Mouse (Mus musculus) forebrain, embryonic 16.5 days (tissue): Measurements from ENCODE around the gene Rapgefl1. TPM values are rescaled to one million over a fixed set of nuclear protein-coding genes. Genes with fewer than 3 reads are reported as not detected.
A peak's percentile ranks its signal among the peaks of the same experiment; 100 is the strongest.

Experiments used
- ATAC-seq: fragments of 200-750 bp; cut with Nextera tagmentation; 2 replicates; pipeline ENCODE4 v1.8.0; 2017; ENCODE audit warnings: mild to moderate bottlenecking, moderate library complexity
- H3K27ac ChIP-seq: fragments of 300-500 bp; sonication (generic); 2 replicates; pipeline ENCODE4 v1.5.1; 2014; ENCODE audit warnings: low read length, control low read depth
- H3K27me3 ChIP-seq: fragments of 300-500 bp; sonication (generic); replicated peaks from 2 replicates; pipeline ENCODE4 v1.6.1; 2014; ENCODE audit warnings: low read length; ENCODE audit not compliant: control insufficient read depth, insufficient read depth
- H3K36me3 ChIP-seq: fragments of 300-500 bp; sonication (generic); 2 replicates; pipeline ENCODE4 v1.6.1; 2014; ENCODE audit not compliant: control insufficient read depth, insufficient read depth
- H3K4me1 ChIP-seq: fragments of 300-500 bp; sonication (generic); replicated peaks from 2 replicates; pipeline ENCODE4 v1.6.1; 2014; ENCODE audit warnings: low read length; ENCODE audit not compliant: control insufficient read depth, insufficient read depth
- H3K4me2 ChIP-seq: fragments of 300-500 bp; sonication (generic); 2 replicates; pipeline ENCODE4 v1.6.1; 2014; ENCODE audit warnings: mild to moderate bottlenecking, low read length, control low read depth
- H3K4me3 ChIP-seq: fragments of 300-500 bp; sonication (generic); replicated peaks from 2 replicates; pipeline ENCODE4 v1.5.1; 2014; ENCODE audit warnings: mild to moderate bottlenecking, low read length, control low read depth
- H3K9ac ChIP-seq: fragments of 300-500 bp; sonication (generic); replicated peaks from 2 replicates; pipeline ENCODE4 v1.6.1; 2014; ENCODE audit warnings: low read depth, low read length, control low read depth
- H3K9me3 ChIP-seq: fragments of 300-500 bp; sonication (generic); 2 replicates; pipeline ENCODE4 v1.6.1; 2016; ENCODE audit warnings: low read length; ENCODE audit not compliant: control insufficient read depth
- WGBS: fragments of 180-500 bp; shearing (Covaris S2); extraction: QIAGEN DNeasy Blood & Tissue Kit; methylation state at CpG from one replicate; pipeline ENCODE4 v1.1.7; 2014; 5-methylcytosine and 5-hydroxymethylcytosine counted together
- polyA plus RNA-seq: library from polyadenylated mRNA; unstranded; fragments of >200 nt; fragmentation: Nextera tagmentation; extraction: Ambion mirVana; gene quantifications from 2 replicates; pipeline ENCODE4 v1.2.1, GENCODE M21; 2015

Rapgefl1 gene
- polyA plus RNA-seq, 1 experiment from 2014 or later = 7.3 TPM

DNA sequence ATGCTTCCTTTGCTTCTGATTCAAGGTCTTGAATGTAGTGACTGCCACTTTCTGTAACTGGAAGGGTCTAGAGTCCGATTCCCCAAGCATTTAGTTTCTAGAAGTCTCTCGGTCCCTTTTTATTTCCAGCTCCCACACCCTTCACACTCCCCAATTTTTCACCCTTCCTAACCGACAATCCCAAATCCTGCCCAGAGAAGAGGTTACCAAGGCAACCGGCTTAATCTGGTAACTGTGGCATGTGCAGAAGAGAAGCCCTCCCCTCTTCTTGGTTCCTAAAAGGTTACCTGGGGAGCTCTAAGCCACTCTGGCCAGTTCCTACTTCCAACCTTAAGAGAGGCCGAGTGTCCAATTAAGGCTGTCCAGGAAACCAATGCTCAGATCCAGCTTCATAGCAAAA, 1.3 kb upstream of the Rapgefl1 start:
- Histone ChIP-seq H3K27me3 (no peaks in the 10 kb centered on the region), H3K27ac (no peak overlapping the region), H3K9ac (no peak overlapping the region), H3K4me1 (peaks cover 20% of the 10 kb centered on the region), H3K4me2 (no peak overlapping the region), H3K9me3 (no peaks in the 10 kb centered on the region), H3K4me3 (no peak overlapping the region), H3K36me3 (peaks cover 16% of the 10 kb centered on the region)
- no peak for ATAC-seq
- 28% methylated on average over 5 of the region's 5 CpGs for WGBS

DNA sequence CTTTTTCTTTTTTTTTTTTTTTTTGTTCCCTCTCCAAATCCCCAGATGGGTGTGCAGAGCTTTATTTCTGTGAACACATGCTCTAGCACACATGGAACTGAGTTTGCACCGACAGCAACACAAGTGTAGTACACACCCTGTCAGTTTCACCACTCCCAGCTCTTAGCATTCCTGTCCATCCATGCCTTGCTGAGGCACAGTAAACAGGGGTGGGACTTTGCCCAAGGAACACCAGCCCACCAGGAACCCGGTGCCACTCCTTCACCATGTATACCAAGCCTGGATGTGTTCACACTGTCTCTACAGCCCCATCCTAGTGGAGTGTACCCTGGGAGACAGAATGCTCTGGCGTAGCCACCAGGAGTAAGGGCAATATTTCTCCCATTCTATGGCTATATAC, 860 bp upstream of the Rapgefl1 start:
- no peak overlapping the region for H3K27ac ChIP-seq
- no peaks in the 10 kb centered on the region for H3K27me3 ChIP-seq
- peak; percentile 22; the same call in 1 of the 2 replicates for ATAC-seq
- no peak overlapping the region for H3K4me3 ChIP-seq
- peaks cover 16% of the 10 kb centered on the region for H3K36me3 ChIP-seq
- no peaks in the 10 kb centered on the region for H3K9me3 ChIP-seq
- no peak overlapping the region for H3K9ac ChIP-seq
- 53% methylated on average over 3 of the region's 3 CpGs for WGBS
- H3K4me2 ChIP-seq = no peak overlapping the region
- peaks cover 20% of the 10 kb centered on the region for H3K4me1 ChIP-seq

DNA sequence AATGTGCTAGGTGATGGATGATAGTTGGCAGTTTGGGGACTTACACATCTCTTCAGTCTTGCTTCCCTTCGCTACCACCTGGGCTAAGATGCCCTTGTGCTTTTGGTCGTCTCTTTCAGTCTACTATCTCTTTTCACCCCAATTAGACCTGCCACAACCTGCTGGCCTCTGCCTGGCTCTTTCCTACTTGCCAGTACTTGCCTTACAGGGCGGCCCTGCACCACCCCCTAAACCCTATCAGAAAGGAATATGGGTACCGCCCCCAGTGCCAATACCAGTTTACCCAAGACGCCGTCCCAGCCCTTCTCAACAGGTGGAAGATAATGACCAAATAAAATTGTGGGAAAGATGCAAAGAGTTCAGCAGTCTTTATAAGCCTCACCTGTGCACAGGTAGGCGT, 457 bp upstream of the Rapgefl1 start:
- no peaks in the 10 kb centered on the region for H3K27me3 ChIP-seq
- no peaks in the 10 kb centered on the region for H3K9me3 ChIP-seq
- H3K4me3 ChIP-seq = peak overlapping the region; percentile 63
- 29% methylated on average over 7 of the region's 7 CpGs for WGBS
- H3K9ac ChIP-seq = no peak overlapping the region; the same call in 1 of the 2 replicates
- ATAC-seq = 0 out of 2 replicates have a peak, but pooled peaks have one; percentile 8
- H3K27ac ChIP-seq = no peak overlapping the region
- H3K4me2 ChIP-seq = peak overlapping the region; percentile 97
- peaks cover 15% of the 10 kb centered on the region for H3K36me3 ChIP-seq
- H3K4me1 ChIP-seq = peaks cover 20% of the 10 kb centered on the region

DNA sequence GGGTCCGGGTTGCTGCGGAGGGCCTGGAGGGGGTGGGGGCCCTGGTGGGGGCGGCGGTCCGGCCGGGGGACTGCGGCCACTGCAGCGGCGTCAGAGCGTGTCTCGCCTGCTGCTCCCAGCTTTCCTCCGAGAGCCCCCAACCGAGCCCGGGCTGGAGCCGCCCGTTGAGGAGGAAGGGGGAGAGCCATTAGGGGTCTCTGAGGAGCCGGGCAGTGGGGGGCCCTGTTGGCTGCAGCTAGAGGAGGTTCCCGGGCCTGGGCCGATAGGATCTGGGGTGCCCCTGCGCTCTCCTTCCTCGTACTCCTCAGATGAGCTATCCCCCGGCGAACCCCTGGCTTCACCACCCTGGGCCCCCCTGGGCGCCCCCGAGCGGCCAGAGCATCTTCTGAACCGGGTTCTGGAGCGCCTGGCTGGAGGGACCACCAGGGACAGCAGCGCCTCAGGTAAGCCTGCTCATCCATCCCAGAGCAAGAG, 683 bp downstream of the Rapgefl1 start:
- peak; percentile 28; the same call in 1 of the 2 replicates for ATAC-seq
- H3K9ac ChIP-seq = peak overlapping the region; percentile 77
- H3K9me3 ChIP-seq = no peaks in the 10 kb centered on the region
- peak overlapping the region; percentile 63 for H3K4me3 ChIP-seq
- no peak overlapping the region for H3K27ac ChIP-seq
- under 1% methylated on average over 27 of the region's 29 CpGs for WGBS
- peaks cover 4% of the 10 kb centered on the region for H3K36me3 ChIP-seq
- no peaks in the 10 kb centered on the region for H3K27me3 ChIP-seq
- peak overlapping the region; percentile 97 for H3K4me2 ChIP-seq
- peaks cover 20% of the 10 kb centered on the region for H3K4me1 ChIP-seq

GRCm38 (mm10) chr11:98837917-98838316, 1.3 kb downstream of the Rapgefl1 start:
- Histone ChIP-seq H3K36me3 (peaks cover 2% of the 10 kb centered on the region), H3K27ac (no peak overlapping the region), H3K27me3 (no peaks in the 10 kb centered on the region), H3K9ac (no peak overlapping the region), H3K4me2 (peak overlapping the region; percentile 97), H3K4me3 (peak overlapping the region; percentile 63), H3K9me3 (no peaks in the 10 kb centered on the region), H3K4me1 (peaks cover 20% of the 10 kb centered on the region)
- WGBS = 49% methylated on average over 11 of the region's 11 CpGs
- no peak for ATAC-seq

- Histone ChIP-seq H3K27me3 (no peaks in the 10 kb centered on the region), H3K9me3 (no peaks in the 10 kb centered on the region), H3K4me3 (no peak overlapping the region), H3K27ac (no peak overlapping the region), H3K36me3 (0 out of 2 replicates have a peak, but pooled peaks cover 1% of the 10 kb centered on the region), H3K4me2 (peak overlapping the region; percentile 97), H3K9ac (no peak overlapping the region), H3K4me1 (peaks cover 20% of the 10 kb centered on the region)
- 64% methylated on average over 9 of the region's 9 CpGs for WGBS
- no peak for ATAC-seq
Measured at GRCm38 (mm10) chr11:98838512-98838911, 1.9 kb downstream of the Rapgefl1 start.

DNA sequence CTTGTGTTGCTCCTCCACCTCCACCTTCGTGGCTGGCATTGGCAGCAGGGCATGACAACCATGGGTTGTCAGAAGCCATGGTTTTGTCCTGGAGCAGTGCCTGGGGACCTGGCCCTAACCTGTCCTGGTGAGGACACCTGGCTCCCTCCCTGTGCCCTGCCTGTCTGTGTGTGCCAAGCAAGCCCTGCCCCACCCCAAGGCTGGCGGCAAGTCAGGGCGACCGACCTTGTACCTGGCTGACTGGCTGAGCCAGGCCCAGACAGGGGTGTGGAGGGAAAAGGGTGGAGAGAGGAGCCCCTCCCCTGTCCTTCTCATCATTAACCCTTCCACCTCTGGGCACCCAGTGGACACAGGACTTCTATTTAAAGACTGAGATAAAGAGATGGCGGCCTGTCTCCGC, 2.8 kb downstream of the Rapgefl1 start:
- no peak for ATAC-seq
- Histone ChIP-seq H3K27ac (no peak overlapping the region), H3K4me3 (no peak overlapping the region), H3K9ac (no peak overlapping the region; the same call in 1 of the 2 replicates), H3K4me1 (peaks cover 20% of the 10 kb centered on the region), H3K4me2 (no peak overlapping the region), H3K27me3 (no peaks in the 10 kb centered on the region), H3K9me3 (no peaks in the 10 kb centered on the region), H3K36me3 (no peaks in the 10 kb centered on the region)
- 51% methylated on average over 6 of the region's 6 CpGs for whole genome bisulfite sequencing

DNA sequence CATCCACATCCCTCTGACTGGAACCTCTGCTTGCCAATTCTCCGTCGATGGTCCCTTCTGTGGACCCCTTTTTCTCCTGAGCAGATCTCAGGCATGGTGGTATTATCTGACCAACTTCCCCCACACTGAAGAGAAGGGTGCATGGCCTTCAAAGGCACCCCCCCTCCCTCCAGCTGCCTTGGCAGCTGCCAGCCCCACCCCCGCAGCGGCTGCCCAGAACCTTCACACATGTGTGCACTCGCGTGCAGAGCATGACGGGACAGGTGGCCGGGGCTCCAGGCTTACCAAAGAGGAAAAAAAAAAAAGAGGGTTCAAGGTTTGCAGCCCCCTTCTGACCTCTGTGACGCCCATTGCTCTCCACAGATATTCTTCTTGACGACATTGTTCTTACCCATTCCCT, 3.3 kb downstream of the Rapgefl1 start:
- no peak overlapping the region for H3K4me2 ChIP-seq
- H3K36me3 ChIP-seq = no peaks in the 10 kb centered on the region
- H3K9me3 ChIP-seq = no peaks in the 10 kb centered on the region
- WGBS = 73% methylated on average over 10 of the region's 10 CpGs
- no peaks in the 10 kb centered on the region for H3K27me3 ChIP-seq
- peaks cover 20% of the 10 kb centered on the region for H3K4me1 ChIP-seq
- no peak overlapping the region for H3K4me3 ChIP-seq
- ATAC-seq = no peak
- H3K27ac ChIP-seq = no peak overlapping the region
- no peak overlapping the region; the same call in 1 of the 2 replicates for H3K9ac ChIP-seq

DNA sequence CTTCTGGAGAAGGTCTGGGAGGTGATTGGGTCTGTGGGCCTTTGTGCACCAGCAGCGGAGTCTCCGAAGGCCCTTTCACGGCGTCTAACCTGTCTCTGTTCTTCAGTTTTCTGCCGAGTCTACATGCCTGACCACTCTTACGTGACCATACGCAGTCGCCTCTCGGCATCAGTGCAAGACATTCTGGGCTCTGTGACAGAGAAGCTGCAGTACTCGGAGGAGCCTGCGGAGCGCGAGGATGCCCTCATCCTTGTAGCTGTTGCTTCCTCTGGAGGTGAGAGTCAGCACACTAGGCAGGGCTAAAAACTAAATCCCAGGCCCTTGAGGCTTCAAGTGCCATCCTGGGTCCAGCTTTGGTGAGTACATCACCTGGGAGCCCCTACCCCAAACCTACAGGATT, 9.4 kb downstream of the Rapgefl1 start:
- Histone ChIP-seq H3K9me3 (no peaks in the 10 kb centered on the region), H3K36me3 (no peaks in the 10 kb centered on the region), H3K4me3 (no peak overlapping the region), H3K4me2 (no peak overlapping the region), H3K27me3 (no peaks in the 10 kb centered on the region), H3K27ac (no peak overlapping the region), H3K4me1 (peaks cover 16% of the 10 kb centered on the region), H3K9ac (no peak overlapping the region)
- 53% methylated on average over 13 of the region's 13 CpGs for WGBS
- ATAC-seq = no peak
